Mouse (Mus musculus) adrenal gland, adult (tissue): Measurements from ENCODE around the gene Il20ra.
A peak's percentile ranks its signal among the peaks of the same experiment; 100 is the strongest.

Experiments
- DNase-seq, 2 experiments: peaks; one replicate each; pipeline ENCODE4 v3.0.0; 2022 to 2023; ENCODE audit warnings: low spot score in 1 of 2; ENCODE audit not compliant: inconsistent age in 2 of 2

Gene Il20ra

GRCm38 (mm10) chr10:19747661-19748060, 35.3 kb downstream of the Il20ra start:
- no peak for DNase-seq

GRCm38 (mm10) chr10:19765459-19765858, 53.1 kb downstream of the Il20ra start:
- DNase-seq: no peak

- DNase-seq: no peak
Observed at GRCm38 (mm10) chr10:19779092-19779491, 66.7 kb downstream of the Il20ra start.

GRCm38 (mm10) chr10:19781365-19781764, 69.0 kb downstream of the Il20ra start:
- peak; percentile 29 to 85 for DNase-seq

- DNase-seq: peak; percentile 51 to 55
Observed at GRCm38 (mm10) chr10:19794996-19795395, 82.6 kb downstream of the Il20ra start.

GRCm38 (mm10) chr10:19802958-19803357, 90.6 kb downstream of the Il20ra start:
- DNase-seq: no peak

GRCm38 (mm10) chr10:19804763-19805162, 92.4 kb downstream of the Il20ra start:
- no peak for DNase-seq
